Mouse (Mus musculus): Measurements from ENCODE around the gene Afap1l2.

The Afap1l2 gene

GRCm38 (mm10) chr19:56907850-56908249 lies 100.2 kb downstream of the Afap1l2 start:
- in situ Hi-C loops (cut with MboI; ENCODE audit: unreplicated experiment in 2 of 2), result loop anchor here (5.0 to 25.0 kb wide), 3 partner anchors 404 to 486 kb away; partner anchors contain the start of gene Ablim1 (in 1 of the 2)

DNA sequence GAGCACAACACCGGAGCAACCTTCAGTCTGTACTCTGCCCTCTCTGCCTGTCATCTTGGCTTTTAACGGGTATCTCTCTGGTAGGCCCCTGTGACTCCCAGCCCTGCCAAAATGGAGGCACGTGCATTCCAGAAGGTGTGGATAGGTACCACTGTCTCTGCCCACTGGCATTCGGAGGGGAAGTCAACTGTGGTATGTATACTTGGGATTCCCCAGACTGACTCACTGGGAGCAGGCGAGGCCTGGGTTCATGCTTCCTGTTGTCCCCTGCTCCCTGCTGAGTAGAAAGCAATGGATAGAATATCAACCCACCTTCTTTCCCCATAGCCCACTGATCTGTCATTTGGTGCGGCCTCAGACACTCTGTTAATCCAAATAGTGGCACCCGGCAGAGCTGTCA lies 102.6 kb downstream of the Afap1l2 start:
- in situ Hi-C loops (cut with MboI; ENCODE audit: unreplicated experiment in 2 of 2), result loop anchor here (5.0 to 25.0 kb wide), 3 partner anchors 407 to 483 kb away; partner anchors contain the start of gene Ablim1 (in 1 of the 2)

DNA sequence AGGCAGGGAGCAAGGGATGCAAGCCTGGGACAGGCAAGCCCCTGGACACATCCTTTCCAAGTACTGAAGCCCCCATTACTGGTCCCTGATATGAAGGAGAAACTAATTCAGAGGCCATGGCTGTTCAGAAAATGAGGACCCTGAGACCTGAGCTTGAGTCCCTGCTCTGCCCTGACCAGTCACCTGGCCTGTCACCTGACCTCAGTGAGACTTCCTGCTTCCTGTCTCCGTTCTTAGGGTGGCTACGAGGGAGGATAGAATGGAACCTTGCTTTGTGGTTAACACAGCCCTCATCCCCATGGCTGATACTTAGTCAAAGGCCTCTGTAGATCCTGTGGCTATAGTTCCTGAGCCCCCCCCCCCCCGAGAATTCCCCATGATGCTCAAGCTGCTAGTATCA lies 103.9 kb downstream of the Afap1l2 start:
- in situ Hi-C loops (cut with MboI; ENCODE audit: unreplicated experiment in 2 of 2), result loop anchor here in 1 of 2 experiments (25.0 kb wide), 1 partner anchor 408 kb away; the partner anchor contains the start of gene Ablim1

DNA sequence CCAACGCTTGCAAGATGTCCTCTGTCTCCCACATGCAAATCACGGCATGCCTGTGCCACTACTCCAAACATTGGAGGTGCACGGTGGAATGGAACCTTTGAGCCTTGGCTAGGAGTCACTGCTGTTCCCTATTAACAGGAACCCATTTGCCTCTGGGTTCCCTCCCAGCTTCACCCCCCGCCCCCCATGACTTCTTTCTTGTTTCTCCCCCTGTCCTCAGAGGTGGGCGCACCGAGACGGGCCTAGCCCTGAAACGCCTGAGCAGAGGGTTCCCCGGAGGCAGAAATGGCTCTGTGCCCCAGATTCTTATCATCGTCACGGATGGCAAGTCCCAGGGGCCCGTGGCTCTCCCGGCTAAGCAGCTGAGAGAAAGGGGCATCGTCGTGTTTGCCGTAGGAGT lies 110.4 kb downstream of the Afap1l2 start:
- in situ Hi-C loops (cut with MboI; ENCODE audit: unreplicated experiment in 2 of 2), result no loop called here

DNA sequence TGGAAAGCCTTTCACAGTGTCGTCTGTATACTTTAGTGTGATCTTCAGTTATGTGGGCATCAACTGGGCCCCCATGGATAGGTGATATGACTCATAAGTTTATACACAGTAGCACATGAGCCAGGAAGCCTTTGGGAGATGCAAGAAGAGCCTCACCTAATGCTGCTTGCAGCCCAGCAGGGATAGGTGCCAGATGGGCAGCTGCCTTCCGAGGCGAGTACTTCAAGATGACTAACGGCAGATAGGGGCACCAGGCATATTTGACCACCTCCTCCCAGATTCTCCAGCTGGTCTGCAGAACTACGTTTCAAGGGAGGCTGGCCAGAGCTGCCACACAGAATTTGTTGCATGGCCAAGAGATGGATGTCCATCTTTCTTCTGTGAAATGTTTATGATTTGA lies 114.7 kb downstream of the Afap1l2 start:
- in situ Hi-C loops (cut with MboI; ENCODE audit: unreplicated experiment in 2 of 2), result no loop called here

- in situ Hi-C loops (cut with MboI; ENCODE audit: unreplicated experiment in 2 of 2), result no loop called here
These were observed 115.4 kb downstream of the Afap1l2 start for GRCm38 (mm10) chr19:56892586-56892985.

- in situ Hi-C loops (cut with MboI; ENCODE audit: unreplicated experiment in 2 of 2), result no loop called here
These were observed 116.6 kb downstream of the Afap1l2 start for GRCm38 (mm10) chr19:56891438-56891837.

- in situ Hi-C loops (cut with MboI; ENCODE audit: unreplicated experiment in 2 of 2), result no loop called here
These were observed 119.4 kb downstream of the Afap1l2 start for GRCm38 (mm10) chr19:56888654-56889053.

DNA sequence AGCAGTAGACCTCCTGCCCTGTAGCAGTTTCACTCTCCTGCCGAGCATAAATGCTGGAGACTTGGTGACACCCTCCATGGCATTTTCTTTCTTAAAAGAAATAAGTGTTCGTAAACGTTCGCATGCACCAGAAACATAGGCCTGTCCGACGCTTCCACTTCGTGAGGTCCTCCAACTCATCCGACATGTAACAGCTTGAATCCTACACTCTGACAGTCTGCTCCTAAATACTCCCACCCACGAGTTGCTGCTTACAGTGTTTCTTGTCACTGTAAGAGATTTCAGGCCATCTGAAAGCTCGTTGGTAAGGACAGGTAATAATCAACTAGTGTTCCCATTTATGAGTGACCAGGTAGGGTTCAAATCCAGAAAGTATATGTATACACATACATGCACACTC lies 120.1 kb downstream of the Afap1l2 start:
- in situ Hi-C loops (cut with MboI; ENCODE audit: unreplicated experiment in 2 of 2), result no loop called here

DNA sequence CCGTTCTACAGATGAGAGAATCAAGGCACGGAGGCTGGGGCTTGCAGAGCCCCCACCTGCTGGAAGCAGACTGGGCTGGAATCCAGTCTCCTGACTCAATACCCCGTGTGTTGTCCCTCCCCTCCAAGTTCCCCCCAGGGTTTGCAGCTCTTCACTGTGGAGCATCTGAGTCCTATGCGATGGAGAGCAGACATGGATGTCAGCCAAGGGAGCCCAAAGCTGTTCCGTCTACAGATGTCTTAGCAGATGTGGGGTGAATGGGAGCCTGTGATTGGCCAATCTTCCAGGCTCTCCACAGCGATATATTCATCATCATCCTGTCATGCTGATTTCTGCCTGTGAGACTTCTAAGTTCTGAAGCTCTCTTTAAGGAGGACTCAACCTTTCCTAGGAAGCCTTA lies 130.7 kb downstream of the Afap1l2 start:
- in situ Hi-C loops (cut with MboI; ENCODE audit: unreplicated experiment in 2 of 2), result no loop called here

DNA sequence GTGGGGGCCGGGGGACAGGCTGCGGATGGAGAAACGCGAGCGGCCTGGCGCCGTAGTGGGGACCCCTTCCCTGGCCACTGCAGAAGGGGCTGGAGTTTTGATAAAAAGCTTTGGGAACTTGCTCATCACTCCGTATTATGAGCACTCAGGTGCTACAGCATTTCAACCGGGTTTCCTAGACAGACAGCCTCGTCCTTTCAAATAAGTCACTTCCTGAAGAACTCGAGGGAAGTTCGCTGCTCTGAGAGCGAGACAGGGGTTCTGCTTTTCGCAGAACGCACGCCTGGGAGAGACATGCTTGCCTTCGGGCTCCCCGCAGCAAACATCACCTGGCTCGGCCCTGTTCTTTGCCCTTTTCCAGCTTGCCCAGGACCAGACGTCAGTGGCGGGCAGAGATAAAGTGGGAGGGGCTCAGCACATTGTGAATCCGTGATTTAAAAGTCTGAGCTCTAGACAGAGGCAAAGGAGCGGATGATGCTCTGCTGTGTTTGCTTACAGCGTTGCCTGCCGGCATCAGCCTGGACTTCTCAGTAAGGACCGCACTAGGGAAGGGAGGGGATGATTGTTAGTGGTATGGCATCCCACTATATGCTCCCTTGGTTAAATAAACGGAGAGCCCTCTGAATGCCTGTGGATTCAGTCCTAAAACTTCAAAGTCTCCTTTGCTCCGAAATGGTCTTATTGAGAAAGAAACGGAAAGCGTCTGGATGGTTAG lies 133.3 kb downstream of the Afap1l2 start:
- in situ Hi-C loops (cut with MboI; ENCODE audit: unreplicated experiment in 2 of 2), result no loop called here

GRCm38 (mm10) chr19:56873816-56874600 lies 134.0 kb downstream of the Afap1l2 start, which contains the start of gene Vwa2:
Gene Vwa2, plus strand, starts transcription at chr19:56874249.
- in situ Hi-C loops (cut with MboI; ENCODE audit: unreplicated experiment in 2 of 2), result no loop called here

GRCm38 (mm10) chr19:56867701-56868100 lies 140.3 kb downstream of the Afap1l2 start:
- in situ Hi-C loops (cut with MboI; ENCODE audit: unreplicated experiment in 2 of 2), result no loop called here
